Mouse (Mus musculus) embryonic facial prominence, embryonic 12.5 days (tissue): ENCODE results near the gene Lrrc2. TPM values are rescaled to one million over a fixed set of nuclear protein-coding genes. Genes with fewer than 3 reads are reported as not detected.

Experiments
- ATAC-seq: fragments of 200-750 bp; cut with Nextera tagmentation; 2 replicates; pipeline ENCODE4 v1.8.0; 2017; ENCODE audit not compliant: insufficient number of reproducible peaks, insufficient read depth, low FRiP score, low TSS enrichment
- H3K27ac ChIP-seq: fragments of 300-500 bp; sonication (generic); 2 replicates; pipeline ENCODE4 v1.5.1; 2016; ENCODE audit warnings: mild to moderate bottlenecking
- H3K27me3 ChIP-seq: fragments of 300-500 bp; sonication (generic); 2 replicates; pipeline ENCODE4 v1.6.1; 2016; ENCODE audit warnings: mild to moderate bottlenecking, moderate library complexity
- H3K36me3 ChIP-seq: fragments of 300-500 bp; sonication (generic); 2 replicates; pipeline ENCODE4 v1.6.1; 2016; ENCODE audit warnings: mild to moderate bottlenecking
- H3K4me1 ChIP-seq: fragments of 300-500 bp; sonication (generic); 2 replicates; pipeline ENCODE4 v1.6.1; 2016
- H3K4me2 ChIP-seq: fragments of 300-500 bp; sonication (generic); replicated peaks from 2 replicates; pipeline ENCODE4 v1.6.1; 2016; ENCODE audit warnings: mild to moderate bottlenecking, moderate library complexity
- H3K4me3 ChIP-seq: fragments of 300-500 bp; sonication (generic); 2 replicates; pipeline ENCODE4 v1.5.1; 2016; ENCODE audit warnings: mild to moderate bottlenecking
- H3K9ac ChIP-seq: fragments of 300-500 bp; sonication (generic); 2 replicates; pipeline ENCODE4 v1.6.1; 2016; ENCODE audit warnings: mild to moderate bottlenecking, moderate library complexity
- H3K9me3 ChIP-seq: fragments of 300-500 bp; sonication (generic); 2 replicates; pipeline ENCODE4 v1.6.1; 2016; ENCODE audit warnings: mild to moderate bottlenecking, moderate library complexity
- WGBS: fragments of 180-500 bp; shearing (Covaris S2); methylation state at CpG from one replicate; pipeline ENCODE4 v1.1.7; 2016; 5-methylcytosine and 5-hydroxymethylcytosine counted together
- polyA plus RNA-seq: library from polyadenylated mRNA; unstranded; fragments of >200 nt; fragmentation: Nextera tagmentation; extraction: Ambion mirVana; gene quantifications from 2 replicates; pipeline ENCODE4 v1.2.1, GENCODE M21; 2016

The Lrrc2 gene
- 0.15 TPM in 1 of 2 replicates, not detected in the other for polyA plus RNA-seq

- H3K27me3 ChIP-seq, result peaks cover 48% of the 10 kb centered on the region
- H3K36me3 ChIP-seq, result no peaks in the 10 kb centered on the region
- H3K4me3 ChIP-seq, result no peak within 1 kb of the TSS
- peaks cover 7% of the 10 kb centered on the region for H3K4me1 ChIP-seq
- ATAC-seq, result no peak
- H3K9me3 ChIP-seq, result no peaks in the 10 kb centered on the region
- WGBS, result 85% methylated on average over 11 of the region's 11 CpGs
- no peak within 1 kb of the TSS for H3K4me2 ChIP-seq
- no peak within 1 kb of the TSS for H3K27ac ChIP-seq
- H3K9ac ChIP-seq, result no peak within 1 kb of the TSS
These were observed at the start of gene Lrrc2 for GRCm38 (mm10) chr9:110951397-110951796. Gene Lrrc2, plus strand, starts transcription at chr9:110951545.

DNA sequence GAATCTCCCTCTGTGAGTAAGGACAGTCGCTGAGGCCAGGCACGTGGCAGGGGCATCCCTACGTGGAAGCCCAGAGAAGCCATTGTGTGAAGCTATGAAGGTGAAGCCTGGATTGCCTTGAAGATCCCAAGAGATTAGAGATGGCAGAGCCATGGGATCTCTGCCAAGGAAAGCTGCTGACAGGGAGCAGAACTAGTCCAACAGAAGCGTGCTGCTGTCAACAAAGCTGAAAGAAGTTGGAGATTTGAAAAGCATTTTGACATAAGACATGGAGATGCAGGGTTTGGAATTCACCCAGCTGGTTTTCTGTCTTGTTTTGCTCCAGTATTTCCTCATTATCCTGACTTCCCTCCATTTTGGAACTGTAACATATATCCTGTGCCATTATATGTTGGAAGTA, 49.1 kb upstream of the Lrrc2 start:
- Histone ChIP-seq H3K27me3 (no peaks in the 10 kb centered on the region), H3K4me3 (no peak overlapping the region), H3K9me3 (no peaks in the 10 kb centered on the region), H3K4me1 (no peaks in the 10 kb centered on the region), H3K27ac (no peak overlapping the region), H3K36me3 (no peaks in the 10 kb centered on the region), H3K9ac (no peak overlapping the region), H3K4me2 (no peak overlapping the region)
- WGBS, result 79% methylated on average over 4 of the region's 4 CpGs
- no peak for ATAC-seq

- 92% methylated on average over 11 of the region's 11 CpGs for WGBS
- no peaks in the 10 kb centered on the region for H3K4me1 ChIP-seq
- no peak for ATAC-seq
- H3K9ac ChIP-seq, result no peak overlapping the region
- no peaks in the 10 kb centered on the region for H3K27me3 ChIP-seq
- no peaks in the 10 kb centered on the region for H3K36me3 ChIP-seq
- no peak overlapping the region for H3K27ac ChIP-seq
- no peak overlapping the region for H3K4me2 ChIP-seq
- no peaks in the 10 kb centered on the region for H3K9me3 ChIP-seq
- no peak overlapping the region for H3K4me3 ChIP-seq
These were observed 44.0 kb upstream of the Lrrc2 start for GRCm38 (mm10) chr9:110907201-110907837.

DNA sequence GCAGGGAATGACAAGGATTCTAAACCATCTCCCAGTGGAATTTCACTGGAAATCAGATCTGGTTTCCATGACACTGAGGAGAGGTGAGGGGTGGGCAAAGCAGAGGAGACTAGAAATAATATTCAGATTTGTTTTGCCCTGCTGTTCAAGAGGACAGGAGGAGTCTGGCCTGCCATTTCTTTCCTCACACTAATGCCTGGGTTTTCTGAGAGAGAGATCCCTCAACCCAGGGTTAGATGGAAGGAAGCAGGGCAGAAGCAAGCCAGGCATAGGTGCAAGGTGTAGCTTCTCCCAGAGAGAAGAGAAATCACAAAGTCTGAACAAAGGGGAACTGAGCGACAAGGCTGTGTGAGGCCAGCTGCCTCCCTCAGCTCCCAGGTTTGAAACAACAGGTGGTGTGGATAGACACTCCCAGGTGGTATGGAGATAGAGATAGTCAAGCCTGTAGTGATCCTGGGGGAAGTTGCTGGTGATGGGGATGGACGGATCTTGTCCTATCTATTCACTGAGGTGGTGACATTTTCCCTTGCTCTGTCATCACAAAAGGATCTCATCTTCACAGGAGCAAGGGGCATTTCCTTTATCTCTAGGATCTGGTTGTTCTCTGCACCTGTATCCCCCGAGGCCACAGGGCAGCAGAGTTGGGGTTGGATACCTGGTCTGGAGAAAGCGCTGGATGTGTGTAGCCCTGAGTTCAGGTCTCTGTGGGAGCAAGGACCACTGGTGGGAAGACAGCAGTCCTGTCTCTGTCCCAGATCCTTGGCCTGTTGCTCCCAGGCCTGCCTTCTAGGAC, 43.3 kb upstream of the Lrrc2 start:
- no peak overlapping the region for H3K9ac ChIP-seq
- H3K4me2 ChIP-seq, result no peak overlapping the region
- no peak for ATAC-seq
- no peak overlapping the region for H3K27ac ChIP-seq
- H3K27me3 ChIP-seq, result no peaks in the 10 kb centered on the region
- 76% methylated on average over 4 of the region's 4 CpGs for WGBS
- H3K4me3 ChIP-seq, result no peak overlapping the region
- no peaks in the 10 kb centered on the region for H3K9me3 ChIP-seq
- no peaks in the 10 kb centered on the region for H3K4me1 ChIP-seq
- H3K36me3 ChIP-seq, result no peaks in the 10 kb centered on the region

DNA sequence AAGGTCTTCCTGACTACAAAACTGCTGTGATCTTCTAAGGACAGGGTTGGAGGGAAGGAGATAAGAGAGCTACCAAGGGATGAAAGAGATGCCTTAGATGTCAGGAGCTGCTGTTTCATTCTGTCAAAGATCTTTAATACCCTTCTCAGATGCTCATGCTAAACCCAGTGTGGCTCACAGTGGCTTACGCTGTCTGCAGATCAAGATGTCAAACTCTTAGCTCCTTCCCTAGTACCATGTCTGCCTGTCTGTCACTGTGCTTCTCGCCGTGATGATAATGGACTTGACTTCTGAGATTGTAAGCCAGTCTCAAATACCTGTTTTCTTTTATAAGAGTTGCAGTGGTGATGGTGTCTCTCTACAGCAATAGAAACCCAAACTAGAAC, 42.7 kb upstream of the Lrrc2 start:
- WGBS, result 88% methylated on average over 3 of the region's 3 CpGs
- H3K27me3 ChIP-seq, result no peaks in the 10 kb centered on the region
- no peaks in the 10 kb centered on the region for H3K36me3 ChIP-seq
- H3K27ac ChIP-seq, result no peak overlapping the region
- no peak overlapping the region for H3K9ac ChIP-seq
- H3K4me1 ChIP-seq, result no peaks in the 10 kb centered on the region
- H3K4me3 ChIP-seq, result no peak overlapping the region
- no peaks in the 10 kb centered on the region for H3K9me3 ChIP-seq
- H3K4me2 ChIP-seq, result no peak overlapping the region
- no peak for ATAC-seq

DNA sequence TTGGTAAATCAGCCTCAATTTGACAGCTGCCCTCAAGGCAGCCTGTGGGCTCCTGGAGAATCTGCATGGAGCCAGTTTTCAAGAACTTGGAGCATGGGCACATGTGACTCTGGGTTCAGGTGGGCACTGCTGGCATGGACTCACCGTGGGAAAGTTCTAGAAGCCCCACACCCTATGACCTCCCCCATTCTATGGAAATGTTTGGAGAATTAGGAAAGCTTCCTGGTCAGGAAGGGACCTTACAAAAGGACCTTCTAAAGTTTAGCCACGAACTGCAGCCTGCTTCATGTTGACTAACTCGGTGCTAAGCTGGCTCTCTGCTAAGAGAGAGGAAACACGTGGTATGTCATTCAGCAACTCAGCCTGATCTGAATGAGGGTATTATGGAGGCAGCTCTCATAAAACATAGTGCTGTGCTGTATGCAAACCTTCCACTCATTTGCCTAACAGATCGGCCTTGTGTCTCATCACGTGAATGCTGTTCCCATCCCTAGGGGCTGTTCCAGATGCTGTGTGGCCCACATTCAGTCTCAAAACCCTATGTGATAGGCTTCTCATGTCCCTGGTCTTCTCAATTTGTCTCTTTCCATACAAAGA, 41.9 kb upstream of the Lrrc2 start:
- 75% methylated on average over 6 of the region's 6 CpGs for WGBS
- no peaks in the 10 kb centered on the region for H3K9me3 ChIP-seq
- H3K9ac ChIP-seq, result no peak overlapping the region
- no peak for ATAC-seq
- H3K36me3 ChIP-seq, result no peaks in the 10 kb centered on the region
- no peak overlapping the region for H3K27ac ChIP-seq
- no peak overlapping the region for H3K4me3 ChIP-seq
- H3K4me1 ChIP-seq, result no peaks in the 10 kb centered on the region
- no peak overlapping the region for H3K4me2 ChIP-seq
- no peaks in the 10 kb centered on the region for H3K27me3 ChIP-seq

GRCm38 (mm10) chr9:110914631-110915236, 36.6 kb upstream of the Lrrc2 start:
- WGBS, result 57% methylated on average over 21 of the region's 21 CpGs
- no peaks in the 10 kb centered on the region for H3K9me3 ChIP-seq
- no peak for ATAC-seq
- H3K9ac ChIP-seq, result no peak overlapping the region
- no peaks in the 10 kb centered on the region for H3K27me3 ChIP-seq
- H3K4me2 ChIP-seq, result no peak overlapping the region
- 0 out of 2 replicates have a peak, but pooled peaks cover 4% of the 10 kb centered on the region for H3K4me1 ChIP-seq
- H3K4me3 ChIP-seq, result no peak overlapping the region
- no peak overlapping the region for H3K27ac ChIP-seq
- no peaks in the 10 kb centered on the region for H3K36me3 ChIP-seq

DNA sequence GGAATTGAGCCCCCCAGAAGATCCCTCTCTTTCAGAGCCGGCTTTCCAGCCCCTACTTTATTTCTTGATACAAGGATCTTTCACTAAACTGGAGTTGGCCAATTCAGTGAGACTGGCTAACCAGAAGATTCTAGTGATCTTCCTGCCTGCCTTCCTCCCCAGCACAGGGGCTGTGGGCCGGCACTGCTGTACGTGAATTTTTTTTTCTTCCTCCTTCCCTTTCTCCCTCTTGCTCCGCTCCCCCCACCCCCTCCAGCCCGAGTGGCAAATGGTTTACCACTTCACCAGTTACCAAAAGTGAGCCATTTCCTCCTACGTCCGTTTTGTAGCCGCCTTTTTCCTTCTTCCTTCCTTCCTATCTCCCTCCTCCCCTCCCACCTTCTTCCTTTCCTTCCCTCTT, 35.9 kb upstream of the Lrrc2 start:
- no peak overlapping the region for H3K4me2 ChIP-seq
- no peak overlapping the region for H3K4me3 ChIP-seq
- no peak overlapping the region for H3K9ac ChIP-seq
- no peaks in the 10 kb centered on the region for H3K9me3 ChIP-seq
- WGBS, result 70% methylated on average over 8 of the region's 8 CpGs
- H3K4me1 ChIP-seq, result 0 out of 2 replicates have a peak, but pooled peaks cover 4% of the 10 kb centered on the region
- no peak overlapping the region for H3K27ac ChIP-seq
- no peak for ATAC-seq
- no peaks in the 10 kb centered on the region for H3K36me3 ChIP-seq
- H3K27me3 ChIP-seq, result no peaks in the 10 kb centered on the region

- no peak within 1 kb of the TSS for H3K4me2 ChIP-seq
- H3K36me3 ChIP-seq, result no peaks in the 10 kb centered on the region
- no peak within 1 kb of the TSS for H3K27ac ChIP-seq
- H3K4me3 ChIP-seq, result no peak within 1 kb of the TSS
- no peaks in the 10 kb centered on the region for H3K27me3 ChIP-seq
- no peaks in the 10 kb centered on the region for H3K9me3 ChIP-seq
- ATAC-seq, result no peak
- 0 out of 2 replicates have a peak, but pooled peaks cover 4% of the 10 kb centered on the region for H3K4me1 ChIP-seq
- 91% methylated on average over 7 of the region's 7 CpGs for WGBS
- no peak within 1 kb of the TSS for H3K9ac ChIP-seq
These were observed 34.6 kb upstream of the Lrrc2 start, which contains the start of gene Fam240a for GRCm38 (mm10) chr9:110916786-110917185. Gene Fam240a, minus strand, starts transcription at chr9:110916861.

DNA sequence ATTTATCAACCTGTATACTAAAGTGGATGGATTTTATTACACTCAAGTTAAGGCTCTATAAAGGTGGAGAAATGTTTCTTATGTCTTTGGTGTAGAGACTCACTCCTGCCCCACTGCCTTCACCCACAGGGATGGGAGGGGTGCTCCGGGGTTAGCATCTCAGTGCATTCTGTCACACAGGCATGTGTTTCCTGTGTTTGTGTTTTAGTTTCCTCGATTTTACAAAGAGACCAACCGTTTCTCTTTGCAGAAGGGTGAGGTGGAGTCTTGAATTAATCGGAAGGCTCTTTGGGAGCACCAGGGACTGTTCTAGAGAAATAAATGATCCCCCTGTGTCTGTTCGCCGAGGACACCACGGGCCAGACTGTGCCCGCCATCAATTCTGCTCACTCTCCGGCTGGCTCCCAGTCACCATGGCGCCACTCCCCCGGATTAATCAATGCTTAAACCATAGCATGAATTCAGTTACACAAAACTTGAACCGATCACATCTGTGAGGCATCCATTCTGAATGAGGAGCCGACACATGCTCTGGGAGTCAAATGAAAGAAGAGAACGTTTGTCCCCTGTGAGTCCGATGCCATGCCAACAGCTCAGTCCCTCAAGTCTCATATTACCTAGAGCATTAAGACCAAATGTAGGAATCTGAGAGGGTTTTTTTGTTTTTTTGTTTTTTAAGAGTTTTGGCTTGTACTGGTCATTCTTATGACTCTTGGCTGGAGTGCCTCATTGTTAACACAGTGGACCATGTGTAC, 30.5 kb upstream of the Lrrc2 start:
- ATAC-seq, result no peak

GRCm38 (mm10) chr9:110922759-110923158, 28.6 kb upstream of the Lrrc2 start:
- 15% methylated on average over 7 of the region's 7 CpGs for WGBS
- Histone ChIP-seq H3K36me3 (no peaks in the 10 kb centered on the region), H3K27ac (no peak overlapping the region), H3K9me3 (no peaks in the 10 kb centered on the region), H3K9ac (no peak overlapping the region), H3K4me3 (no peak overlapping the region), H3K4me1 (no peaks in the 10 kb centered on the region), H3K27me3 (no peaks in the 10 kb centered on the region), H3K4me2 (no peak overlapping the region)
- no peak for ATAC-seq

More for the DNA sequence above, 30.5 kb upstream of the Lrrc2 start:
- H3K36me3 ChIP-seq, result no peaks in the 10 kb centered on the region
- no peaks in the 10 kb centered on the region for H3K9me3 ChIP-seq
- H3K27ac ChIP-seq, result peak overlapping the region; percentile 20; the same call in 1 of the 2 replicates
- no peak overlapping the region for H3K4me2 ChIP-seq
- H3K27me3 ChIP-seq, result no peaks in the 10 kb centered on the region
- H3K4me1 ChIP-seq, result no peaks in the 10 kb centered on the region
- H3K4me3 ChIP-seq, result no peak overlapping the region
- 37% methylated on average over 15 of the region's 15 CpGs for WGBS
- no peak overlapping the region for H3K9ac ChIP-seq
